Mouse (Mus musculus): ENCODE measurements around the gene 2310022A10Rik. TPM values are rescaled to one million over a fixed set of nuclear protein-coding genes. Genes with fewer than 3 reads are reported as not detected.
"Not testable (repeated sequence)": the region's sequence is repeated elsewhere in the genome, so short reads cannot be mapped to it uniquely, and the experiment has no call there.

2310022A10Rik gene
- polyA plus RNA-seq, 1 experiment from 2014 or later, result 40.8 TPM

DNA sequence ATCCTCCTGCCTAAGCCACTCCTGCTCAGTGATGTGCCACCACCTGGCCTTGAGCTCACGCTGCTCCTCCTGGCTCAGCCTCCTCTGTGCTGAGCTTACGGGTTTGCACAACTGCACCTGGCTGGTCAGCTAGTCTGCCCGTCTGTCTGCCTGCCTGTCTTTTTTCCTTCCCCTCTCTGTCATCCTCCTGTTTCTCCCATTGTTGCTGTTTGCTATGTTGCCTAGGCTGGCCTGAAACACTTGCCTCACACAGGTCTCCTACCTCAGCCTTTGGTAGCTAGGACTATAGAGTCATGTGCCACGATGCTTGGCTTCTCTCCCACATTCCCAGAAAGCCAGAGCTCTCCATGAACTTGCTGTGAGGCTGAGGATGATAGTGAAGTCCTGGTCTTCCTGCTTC lies 59.9 kb downstream of the 2310022A10Rik start:
- H3K27me3 ChIP-seq (ENCODE audit: low read depth, poor library complexity, severe bottlenecking), result no peaks in the 10 kb centered on the region
- no peak overlapping the region for H3K4me3 ChIP-seq
- no peaks in the 10 kb centered on the region for H3K4me1 ChIP-seq
- no peaks in the 10 kb centered on the region for H3K9me3 ChIP-seq (replicated peaks)
- H3K27ac ChIP-seq, result no peak overlapping the region
- DNase-seq (ENCODE audit: low spot score), result no peak
- WGBS, result 93% methylated on average over 4 of the region's 4 CpGs
- H3K36me3 ChIP-seq, result peaks cover 58% of the 10 kb centered on the region

DNA sequence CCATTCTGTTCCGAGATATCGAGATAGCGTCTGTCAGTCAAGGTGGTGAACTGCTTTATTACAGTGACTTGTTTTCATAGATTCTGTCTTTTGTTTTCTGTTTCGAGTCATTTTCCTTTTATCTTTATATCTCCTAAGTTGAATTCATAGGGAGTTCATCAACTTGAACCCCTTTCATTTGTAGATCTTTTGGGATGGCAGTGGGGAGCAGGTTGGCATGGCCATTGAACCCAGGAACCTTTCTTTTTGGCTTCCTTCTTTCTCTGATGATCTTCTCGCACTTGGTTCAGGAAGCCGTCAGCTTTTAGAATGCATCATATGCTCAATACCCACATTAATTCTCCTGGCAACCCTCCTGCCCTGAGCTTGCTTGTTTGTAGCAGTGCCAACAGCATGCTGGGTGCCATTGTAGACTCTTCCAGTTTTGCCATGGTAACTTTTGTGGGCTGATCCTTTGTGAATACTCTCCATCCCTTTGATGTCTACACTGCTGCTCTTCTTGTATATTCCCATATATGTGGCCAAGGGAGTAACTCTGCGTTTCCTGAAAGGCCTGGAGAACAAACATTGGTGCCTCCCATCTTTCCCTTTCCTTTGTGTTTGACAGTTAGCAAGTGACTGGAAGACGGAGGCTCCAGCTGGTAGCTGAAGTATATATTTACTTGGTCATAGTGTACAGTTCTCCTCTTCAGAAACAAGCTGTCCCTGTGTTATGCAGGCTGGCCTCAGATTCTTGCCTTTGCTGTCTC lies 60.9 kb downstream of the 2310022A10Rik start:
- Histone ChIP-seq H3K4me3 (no peak overlapping the region), H3K4me1 (no peaks in the 10 kb centered on the region), H3K9me3 (replicated peaks) (no peaks in the 10 kb centered on the region), H3K27ac (no peak overlapping the region), H3K27me3 (ENCODE audit: low read depth, poor library complexity, severe bottlenecking) (no peaks in the 10 kb centered on the region), H3K36me3 (peaks cover 59% of the 10 kb centered on the region)
- 93% methylated on average over 8 of the region's 8 CpGs for WGBS
- no peak for DNase-seq (ENCODE audit: low spot score)

DNA sequence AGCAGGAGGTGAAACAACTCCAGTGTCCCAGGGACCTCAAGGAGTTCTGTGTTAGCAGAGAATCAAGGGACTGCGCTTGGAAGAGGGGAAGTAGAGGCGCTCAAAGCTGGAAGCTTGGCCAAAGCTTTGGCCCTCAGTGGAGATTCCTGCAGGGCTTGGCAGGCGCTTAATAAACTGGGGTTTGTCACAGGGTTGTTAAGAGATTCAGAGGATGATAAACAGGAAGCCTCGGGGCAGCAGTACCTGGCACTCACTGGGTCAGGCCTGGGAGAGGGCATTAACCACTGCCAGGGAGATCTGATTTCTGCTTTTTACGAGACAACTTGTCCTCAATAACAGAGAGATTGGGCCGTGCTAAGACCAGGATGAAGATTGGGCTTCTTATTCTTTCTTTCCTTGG lies 68.0 kb downstream of the 2310022A10Rik start:
- WGBS, result 75% methylated on average over 6 of the region's 6 CpGs
- no peak overlapping the region for H3K4me3 ChIP-seq
- no peak overlapping the region for H3K27ac ChIP-seq
- no peaks in the 10 kb centered on the region for H3K27me3 ChIP-seq (ENCODE audit: low read depth, poor library complexity, severe bottlenecking)
- H3K9me3 ChIP-seq (replicated peaks), result no peaks in the 10 kb centered on the region
- DNase-seq (ENCODE audit: low spot score), result no peak
- no peaks in the 10 kb centered on the region for H3K4me1 ChIP-seq
- H3K36me3 ChIP-seq, result peaks cover 96% of the 10 kb centered on the region

DNA sequence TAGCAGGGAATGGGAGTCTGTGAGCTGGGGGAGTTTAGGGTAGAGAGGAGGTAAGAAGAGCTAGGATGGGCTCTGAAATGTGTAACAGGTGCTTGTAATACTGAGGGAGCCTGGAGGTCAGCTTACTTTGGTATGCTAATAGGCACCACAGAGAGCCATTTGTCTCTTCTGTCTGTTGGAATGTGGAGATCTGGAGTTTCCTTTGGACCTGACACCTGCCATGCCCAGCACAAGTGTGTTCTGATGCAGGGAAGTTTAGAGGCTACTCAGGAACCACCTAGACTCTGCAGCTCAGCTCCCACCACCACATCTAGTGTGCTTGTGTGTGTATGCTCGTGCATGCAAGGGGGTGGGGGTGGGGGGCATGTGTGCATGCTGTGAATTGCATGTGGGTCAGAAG lies 69.2 kb downstream of the 2310022A10Rik start:
- Histone ChIP-seq H3K4me3 (no peak overlapping the region), H3K27me3 (ENCODE audit: low read depth, poor library complexity, severe bottlenecking) (no peaks in the 10 kb centered on the region), H3K36me3 (peaks cover 96% of the 10 kb centered on the region), H3K27ac (no peak overlapping the region), H3K4me1 (no peaks in the 10 kb centered on the region), H3K9me3 (replicated peaks) (no peaks in the 10 kb centered on the region)
- no peak for DNase-seq (ENCODE audit: low spot score)
- WGBS, result 81% methylated on average over 1 of the region's 1 CpGs

DNA sequence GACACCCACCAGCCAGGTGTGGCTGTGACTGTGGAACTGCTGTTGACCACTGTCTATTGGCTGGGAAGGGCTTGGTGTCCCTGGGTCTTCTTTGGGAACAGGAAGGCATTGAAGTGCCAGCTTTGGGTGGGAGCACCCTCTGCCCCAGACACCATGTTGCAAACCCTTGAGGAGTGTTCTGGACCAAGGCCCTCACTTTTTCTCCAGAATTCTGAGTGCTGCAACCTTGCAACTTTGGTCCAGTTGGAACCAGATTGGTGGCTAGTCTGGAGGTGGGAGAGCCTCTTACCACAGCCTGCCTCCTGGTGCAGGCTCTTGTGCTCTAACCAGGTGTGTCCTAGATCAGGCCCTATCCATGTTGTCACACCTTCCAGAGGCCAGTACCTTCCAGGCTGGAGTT lies 71.9 kb downstream of the 2310022A10Rik start:
- Histone ChIP-seq H3K9me3 (replicated peaks) (no peaks in the 10 kb centered on the region), H3K27me3 (ENCODE audit: low read depth, poor library complexity, severe bottlenecking) (no peaks in the 10 kb centered on the region), H3K36me3 (peaks cover 96% of the 10 kb centered on the region), H3K27ac (no peak overlapping the region), H3K4me3 (no peak overlapping the region), H3K4me1 (no peaks in the 10 kb centered on the region)
- DNase-seq (ENCODE audit: low spot score), result no peak

DNA sequence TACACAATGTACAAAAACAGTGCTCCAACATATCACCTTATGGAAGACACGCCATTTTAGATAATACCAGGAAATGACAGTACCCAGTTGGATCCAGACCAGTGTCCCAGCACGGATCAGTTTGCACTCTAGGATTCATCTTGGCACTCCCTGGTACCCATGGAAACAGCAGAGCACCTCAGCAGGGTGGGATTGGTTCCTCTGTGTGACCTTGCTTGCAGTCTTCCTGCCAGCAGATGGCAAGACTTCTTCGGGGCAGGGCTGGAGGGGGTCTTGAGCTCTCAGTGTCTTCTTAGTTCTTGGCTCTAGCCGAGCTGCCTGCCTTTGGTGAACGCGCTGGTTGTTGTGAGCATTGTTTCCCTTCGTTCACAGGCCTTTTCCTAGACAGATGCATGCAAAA lies 74.7 kb downstream of the 2310022A10Rik start:
- Histone ChIP-seq H3K9me3 (replicated peaks) (no peaks in the 10 kb centered on the region), H3K4me1 (no peaks in the 10 kb centered on the region), H3K36me3 (peaks cover 91% of the 10 kb centered on the region), H3K27me3 (ENCODE audit: low read depth, poor library complexity, severe bottlenecking) (no peaks in the 10 kb centered on the region), H3K27ac (no peak overlapping the region), H3K4me3 (no peak overlapping the region)
- WGBS, result 93% methylated on average over 7 of the region's 7 CpGs
- DNase-seq (ENCODE audit: low spot score), result no peak

DNA sequence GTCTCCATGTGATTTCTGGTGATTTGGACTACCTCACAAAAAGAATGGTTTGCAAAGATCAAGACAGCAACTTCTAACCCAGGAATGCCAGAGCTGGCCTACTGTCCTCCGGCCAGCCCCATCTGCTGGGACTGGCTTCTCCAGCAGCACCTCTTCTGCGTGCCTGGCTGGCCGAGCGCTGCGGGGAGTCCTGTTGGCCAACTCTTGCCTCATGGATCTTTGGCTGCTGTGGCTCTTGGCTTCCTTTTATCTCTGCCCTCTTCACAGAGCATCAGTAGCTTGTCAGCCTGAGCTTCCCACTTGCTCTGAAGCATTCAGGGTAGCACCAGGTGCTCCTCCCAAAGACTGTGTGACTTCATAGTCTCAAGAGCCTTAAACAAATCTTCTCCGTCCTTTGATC lies 75.2 kb downstream of the 2310022A10Rik start:
- Histone ChIP-seq H3K4me1 (no peaks in the 10 kb centered on the region), H3K9me3 (replicated peaks) (no peaks in the 10 kb centered on the region), H3K27ac (no peak overlapping the region), H3K27me3 (ENCODE audit: low read depth, poor library complexity, severe bottlenecking) (no peaks in the 10 kb centered on the region), H3K4me3 (no peak overlapping the region), H3K36me3 (peaks cover 91% of the 10 kb centered on the region)
- WGBS, result 96% methylated on average over 6 of the region's 6 CpGs
- DNase-seq (ENCODE audit: low spot score), result no peak

DNA sequence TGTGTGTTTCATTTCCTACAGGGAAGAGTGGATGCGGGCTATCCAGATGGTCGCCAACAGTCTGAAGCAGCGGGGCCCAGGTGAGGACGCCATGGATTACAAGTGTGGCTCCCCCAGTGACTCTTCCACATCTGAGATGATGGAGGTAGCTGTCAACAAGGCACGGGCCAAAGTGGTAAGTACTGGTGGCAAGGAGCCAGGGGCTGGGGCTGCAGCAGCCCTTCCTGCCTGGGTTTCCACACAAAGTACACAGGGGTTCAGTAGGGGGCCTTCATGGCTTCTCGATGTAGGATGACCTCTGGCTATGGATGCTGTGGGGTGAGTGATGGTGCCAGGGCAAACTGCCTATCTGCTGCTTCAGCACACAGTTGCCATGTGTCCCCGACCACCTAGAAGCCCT lies 75.8 kb downstream of the 2310022A10Rik start:
- H3K36me3 ChIP-seq, result peaks cover 90% of the 10 kb centered on the region
- H3K4me1 ChIP-seq; H3K4me3 ChIP-seq; H3K27me3 ChIP-seq (ENCODE audit: low read depth, poor library complexity, severe bottlenecking); H3K9me3 ChIP-seq (replicated peaks); H3K27ac ChIP-seq; DNase-seq (ENCODE audit: low spot score): not testable (repeated sequence)
- 96% methylated on average over 7 of the region's 7 CpGs for WGBS

DNA sequence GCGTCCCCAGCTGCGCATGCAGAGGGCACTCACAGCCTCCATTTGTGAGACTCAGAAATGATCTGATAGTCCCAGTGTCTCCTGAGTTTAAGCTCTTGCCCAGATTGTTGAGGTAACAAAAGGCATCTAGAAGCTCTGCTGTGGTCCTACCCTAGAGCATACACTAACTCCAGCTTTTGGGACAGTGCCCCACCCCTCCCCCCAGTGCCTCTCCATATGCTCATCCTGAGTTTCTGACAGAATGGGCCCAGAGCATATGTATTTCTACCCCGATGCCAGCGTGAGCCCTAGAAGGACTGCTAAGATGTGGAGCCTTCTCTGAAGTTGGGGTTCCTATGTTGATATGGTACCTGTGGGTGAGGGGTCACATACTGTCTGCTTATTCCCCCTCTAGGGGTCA lies 78.4 kb downstream of the 2310022A10Rik start:
- H3K27me3 ChIP-seq (ENCODE audit: low read depth, poor library complexity, severe bottlenecking), result no peaks in the 10 kb centered on the region
- H3K4me1 ChIP-seq, result no peaks in the 10 kb centered on the region
- H3K27ac ChIP-seq, result no peak overlapping the region
- H3K4me3 ChIP-seq, result no peak overlapping the region
- no peak for DNase-seq (ENCODE audit: low spot score)
- peaks cover 91% of the 10 kb centered on the region for H3K36me3 ChIP-seq
- WGBS, result 96% methylated on average over 4 of the region's 4 CpGs
- no peaks in the 10 kb centered on the region for H3K9me3 ChIP-seq (replicated peaks)

Other genes starting within 250 kb of the 2310022A10Rik start
- gene Ltbp4, start 215.5 kb upstream of the 2310022A10Rik start, polyA plus RNA-seq (2016; fragmentation: Nextera tagmentation; extraction: Ambion mirVana), result 6.7 and 10.6 TPM in 2 replicates
- 46.1 and 61.2 TPM in 2 replicates for gene Shkbp1, start 197.2 kb upstream of the 2310022A10Rik start, polyA plus RNA-seq (2016; fragmentation: Nextera tagmentation; extraction: Ambion mirVana)
- gene Gm20479, start 195.8 kb upstream of the 2310022A10Rik start, polyA plus RNA-seq (2016; fragmentation: Nextera tagmentation; extraction: Ambion mirVana), result not detected in 2 replicates
- 0.15 and 0.19 TPM in 2 replicates for gene Sptbn4, start 105.5 kb upstream of the 2310022A10Rik start, polyA plus RNA-seq (2016; fragmentation: Nextera tagmentation; extraction: Ambion mirVana)
- 33.3 and 34.9 TPM in 2 replicates for gene Blvrb, start 105.3 kb upstream of the 2310022A10Rik start, polyA plus RNA-seq (2016; fragmentation: Nextera tagmentation; extraction: Ambion mirVana)
- gene Sertad3, start 79.5 kb upstream of the 2310022A10Rik start, polyA plus RNA-seq (2016; fragmentation: Nextera tagmentation; extraction: Ambion mirVana), result 20.1 and 29.7 TPM in 2 replicates
- 25.0 and 29.8 TPM in 2 replicates for gene Sertad1, start 66.3 kb upstream of the 2310022A10Rik start, polyA plus RNA-seq (2016; fragmentation: Nextera tagmentation; extraction: Ambion mirVana)
- gene Prx, start 53.9 kb upstream of the 2310022A10Rik start, polyA plus RNA-seq (2016; fragmentation: Nextera tagmentation; extraction: Ambion mirVana), result 3.5 and 4.3 TPM in 2 replicates
- 0.54 and 0.79 TPM in 2 replicates for gene Hipk4, start 30.0 kb upstream of the 2310022A10Rik start, polyA plus RNA-seq (2016; fragmentation: Nextera tagmentation; extraction: Ambion mirVana)
- gene Pld3, start within 50 bp of the 2310022A10Rik start, polyA plus RNA-seq (2016; fragmentation: Nextera tagmentation; extraction: Ambion mirVana), result 31.6 and 49.5 TPM in 2 replicates
- 91.3 and 95.0 TPM in 2 replicates for gene Akt2, start 38.3 kb downstream of the 2310022A10Rik start, polyA plus RNA-seq (2016; fragmentation: Nextera tagmentation; extraction: Ambion mirVana)
- 0.23 TPM in 1 of 2 replicates, not detected in the other for gene Ttc9b, start 100.7 kb downstream of the 2310022A10Rik start, polyA plus RNA-seq (2016; fragmentation: Nextera tagmentation; extraction: Ambion mirVana)
- 9.2 and 12.3 TPM in 2 replicates for gene Map3k10, start 121.4 kb downstream of the 2310022A10Rik start, polyA plus RNA-seq (2016; fragmentation: Nextera tagmentation; extraction: Ambion mirVana)
- gene Zfp607b, start 136.1 kb downstream of the 2310022A10Rik start, polyA plus RNA-seq (2016; fragmentation: Nextera tagmentation; extraction: Ambion mirVana), result 2.5 and 3.3 TPM in 2 replicates
- 38.2 and 49.5 TPM in 2 replicates for gene Zfp60, start 178.2 kb downstream of the 2310022A10Rik start, polyA plus RNA-seq (2016; fragmentation: Nextera tagmentation; extraction: Ambion mirVana)